Mouse (Mus musculus) heart, embryonic 16.5 days (tissue): ENCODE measurements around the gene Ubqln4. TPM values are rescaled to one million over a fixed set of nuclear protein-coding genes. Genes with fewer than 3 reads are reported as not detected.

Experiments used
- ATAC-seq: fragments of 200-750 bp; cut with Nextera tagmentation; replicated peaks from 2 replicates; pipeline ENCODE4 v1.8.0; 2017; ENCODE audit warnings: moderate number of reproducible peaks; ENCODE audit not compliant: insufficient read depth, low FRiP score; ENCODE audit errors: extremely low read depth
- H3K27ac ChIP-seq: fragments of 300-500 bp; sonication (generic); 2 replicates; pipeline ENCODE4 v1.5.1; 2014; ENCODE audit warnings: mild to moderate bottlenecking, low read length, control low read depth, moderate library complexity
- H3K27me3 ChIP-seq: fragments of 300-500 bp; sonication (generic); 2 replicates; pipeline ENCODE4 v1.6.1; 2014; ENCODE audit warnings: low read length, mixed read lengths; ENCODE audit not compliant: control insufficient read depth, insufficient read depth
- H3K36me3 ChIP-seq: fragments of 300-500 bp; sonication (generic); 2 replicates; pipeline ENCODE4 v1.6.1; 2014; ENCODE audit not compliant: control insufficient read depth, insufficient read depth
- H3K4me1 ChIP-seq: fragments of 300-500 bp; sonication (generic); 2 replicates; pipeline ENCODE4 v1.6.1; 2014; ENCODE audit warnings: low read length, mixed read lengths; ENCODE audit not compliant: control insufficient read depth, insufficient read depth
- H3K4me2 ChIP-seq: fragments of 300-500 bp; sonication (generic); 2 replicates; pipeline ENCODE4 v1.6.1; 2014; ENCODE audit warnings: low read depth, mild to moderate bottlenecking, control low read depth, low read length
- H3K4me3 ChIP-seq: fragments of 300-500 bp; sonication (generic); 2 replicates; pipeline ENCODE4 v1.5.1; 2014; ENCODE audit warnings: mild to moderate bottlenecking, control low read depth, low read length
- H3K9ac ChIP-seq: fragments of 300-500 bp; sonication (generic); 2 replicates; pipeline ENCODE4 v1.6.1; 2014; ENCODE audit warnings: low read length, control low read depth
- H3K9me3 ChIP-seq: fragments of 300-500 bp; sonication (generic); replicated peaks from 2 replicates; pipeline ENCODE4 v1.6.1; 2016; ENCODE audit warnings: low read length; ENCODE audit not compliant: control insufficient read depth
- WGBS: fragments of 180-500 bp; shearing (Covaris S2); extraction: QIAGEN DNeasy Blood & Tissue Kit; methylation state at CpG from one replicate; pipeline ENCODE4 v1.1.7; 2014; 5-methylcytosine and 5-hydroxymethylcytosine counted together
- polyA plus RNA-seq: library from polyadenylated mRNA; unstranded; fragments of >200 nt; fragmentation: Nextera tagmentation; extraction: Ambion mirVana; gene quantifications from 2 replicates; pipeline ENCODE4 v1.2.1, GENCODE M21; 2015

Ubqln4 gene
- polyA plus RNA-seq, 1 experiment from 2014 or later, result 28.8 TPM

DNA sequence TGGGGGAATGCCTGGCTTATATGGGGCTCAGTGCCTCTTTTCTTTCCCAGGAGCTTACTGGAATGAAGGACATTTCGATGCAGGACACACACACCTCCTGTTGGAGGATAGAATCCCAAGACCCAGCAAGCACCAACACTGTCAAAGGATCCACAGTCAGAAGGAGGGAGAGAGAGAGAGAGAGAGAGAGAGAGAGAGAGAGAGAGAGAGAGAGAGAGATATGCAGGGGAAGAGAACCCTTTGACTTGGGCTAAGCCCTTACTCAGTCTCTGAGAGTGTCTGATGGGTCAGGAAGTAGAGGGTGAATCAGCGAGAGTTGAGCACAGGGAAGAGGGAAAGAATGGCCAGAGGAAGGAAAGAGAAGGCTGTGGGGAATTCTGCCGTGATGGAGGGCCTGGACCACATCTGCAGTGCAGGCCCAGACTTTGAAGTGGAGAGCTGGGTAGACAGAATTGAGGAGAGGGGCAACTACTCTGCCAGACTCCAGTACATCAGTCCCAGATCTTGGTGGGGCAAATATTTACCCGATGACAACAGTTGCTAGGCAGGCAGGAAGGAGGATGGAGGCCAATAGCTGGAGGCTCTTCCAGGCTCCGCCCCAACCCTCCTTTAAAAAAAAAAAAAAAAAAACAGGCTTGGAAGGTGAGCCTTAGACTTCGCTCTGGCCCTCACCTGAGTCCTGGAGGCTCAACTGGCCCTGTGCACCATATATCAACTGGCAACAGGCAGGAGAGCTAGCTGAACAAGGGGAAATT lies 41.2 kb upstream of the Ubqln4 start:
- ATAC-seq, result no peak
- Histone ChIP-seq H3K4me1 (peaks cover 37% of the 10 kb centered on the region), H3K27me3 (no peaks in the 10 kb centered on the region), H3K4me3 (no peak overlapping the region), H3K9me3 (no peaks in the 10 kb centered on the region), H3K36me3 (no peaks in the 10 kb centered on the region), H3K4me2 (no peak overlapping the region), H3K9ac (peak overlapping the region; percentile 32), H3K27ac (peak overlapping the region; percentile 56)
- 39% methylated on average over 6 of the region's 6 CpGs for WGBS

DNA sequence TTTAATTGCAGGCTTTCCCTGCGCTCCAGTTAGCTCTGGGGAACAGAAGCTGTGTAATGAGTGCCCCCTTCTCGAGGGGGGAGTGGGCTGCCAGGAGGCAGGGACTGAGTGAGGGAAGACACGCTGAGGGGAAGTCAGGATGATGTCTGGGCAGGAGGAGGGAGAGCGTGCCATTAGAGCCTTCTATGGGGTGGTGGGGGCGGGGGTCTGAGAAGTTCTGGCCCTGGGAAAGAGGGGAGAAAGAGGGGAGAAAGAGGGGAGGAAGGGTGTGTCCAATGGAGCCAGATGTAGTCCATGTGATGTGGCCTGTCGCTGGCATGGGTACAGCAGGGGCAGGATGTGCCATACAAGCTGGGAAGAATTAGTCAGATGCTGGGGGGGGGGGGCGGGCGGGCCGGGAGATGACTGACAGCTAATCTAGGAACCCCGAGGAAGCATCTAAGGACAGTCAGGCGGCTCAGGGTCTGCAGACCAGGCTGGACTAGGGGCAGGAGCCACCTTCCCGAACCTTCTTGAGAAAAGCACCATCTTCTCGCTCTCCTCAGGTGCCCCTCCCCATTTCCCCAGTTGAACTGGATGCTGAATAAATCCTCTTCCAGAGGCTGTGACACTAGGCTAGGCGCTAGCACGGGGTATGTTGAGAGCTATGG lies 40.5 kb upstream of the Ubqln4 start:
- ATAC-seq, result no peak
- Histone ChIP-seq H3K9me3 (no peaks in the 10 kb centered on the region), H3K9ac (peak overlapping the region; percentile 32), H3K4me2 (no peak overlapping the region), H3K4me3 (no peak overlapping the region), H3K27me3 (no peaks in the 10 kb centered on the region), H3K36me3 (no peaks in the 10 kb centered on the region), H3K4me1 (peaks cover 37% of the 10 kb centered on the region), H3K27ac (peak overlapping the region; percentile 56)
- 31% methylated on average over 12 of the region's 15 CpGs for WGBS

DNA sequence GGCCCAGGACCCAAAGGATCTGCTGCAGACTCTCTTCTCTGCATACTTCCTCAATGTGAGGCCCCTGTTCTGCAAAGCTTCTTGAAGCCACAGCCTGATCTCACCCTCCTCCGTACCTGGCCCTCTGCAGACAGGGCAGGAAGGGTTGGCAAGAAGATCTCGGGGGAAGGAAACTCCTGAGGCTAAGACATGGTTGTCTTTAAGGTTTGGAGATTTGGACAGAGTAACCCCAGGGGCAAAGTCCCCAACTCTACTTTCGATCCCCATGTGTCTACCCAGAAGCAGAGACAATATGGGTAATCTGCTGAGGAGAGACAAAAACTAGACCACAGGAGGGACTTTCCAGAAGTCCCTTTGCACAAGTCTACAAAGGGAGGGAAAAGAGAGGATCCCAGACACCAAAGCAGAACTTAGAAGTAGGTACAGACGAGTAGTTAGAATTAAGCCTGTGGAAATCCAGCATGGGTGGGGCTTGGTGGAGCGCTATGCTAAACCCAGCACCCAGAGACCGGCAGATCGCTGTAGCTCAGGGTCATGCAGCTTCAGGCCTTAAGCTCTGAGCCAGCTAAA lies 39.9 kb upstream of the Ubqln4 start:
- Histone ChIP-seq H3K36me3 (no peaks in the 10 kb centered on the region), H3K4me2 (no peak overlapping the region), H3K4me1 (peaks cover 37% of the 10 kb centered on the region), H3K4me3 (no peak overlapping the region), H3K27ac (peak overlapping the region; percentile 48; the same call in 1 of the 2 replicates), H3K9me3 (no peaks in the 10 kb centered on the region), H3K27me3 (no peaks in the 10 kb centered on the region), H3K9ac (peak overlapping the region; percentile 30; the same call in 1 of the 2 replicates)
- WGBS, result 76% methylated on average over 7 of the region's 7 CpGs
- no peak for ATAC-seq

DNA sequence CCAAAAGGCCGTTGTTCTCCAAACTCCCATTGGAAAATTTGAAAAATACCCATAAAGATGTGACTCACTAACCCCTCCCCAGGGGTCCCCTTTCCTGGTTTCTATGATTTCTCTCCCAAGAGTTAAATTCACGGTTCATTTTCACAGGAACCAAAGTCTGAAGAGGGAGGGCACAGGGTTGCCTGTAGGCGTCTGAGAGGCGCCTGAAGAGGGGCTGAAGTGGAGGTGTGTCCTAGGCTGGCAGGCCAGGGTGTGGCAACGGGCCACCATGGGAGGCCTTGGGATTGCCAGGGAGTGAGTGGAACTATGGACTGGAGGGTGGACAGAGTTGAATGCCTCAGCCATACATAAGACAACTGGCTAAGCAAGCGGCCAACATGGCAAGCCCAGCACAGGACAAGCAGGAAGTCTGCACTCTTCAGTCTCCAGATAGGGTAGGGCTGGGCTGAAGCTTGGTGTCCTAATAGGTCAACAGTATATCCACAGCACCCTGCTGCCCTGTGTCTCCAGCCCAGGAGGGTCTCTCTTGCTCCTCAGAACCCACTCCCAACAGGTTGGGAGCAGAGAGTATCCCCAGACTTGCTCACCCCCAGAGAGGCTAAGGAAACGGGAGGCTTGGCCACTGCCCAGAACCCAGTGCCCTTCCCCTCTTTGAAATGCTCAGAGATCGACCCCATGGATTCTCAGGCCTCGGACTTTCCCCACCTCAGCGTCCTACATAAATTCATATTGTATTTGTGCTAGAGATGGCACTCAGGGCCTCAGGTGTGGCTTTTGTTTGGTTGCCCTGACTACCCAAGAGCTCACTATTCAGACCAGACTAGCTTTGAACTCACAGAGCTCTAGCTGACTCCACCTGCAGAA lies 39.1 kb upstream of the Ubqln4 start:
- Histone ChIP-seq H3K27me3 (no peaks in the 10 kb centered on the region), H3K4me2 (no peak overlapping the region), H3K36me3 (no peaks in the 10 kb centered on the region), H3K9me3 (no peaks in the 10 kb centered on the region), H3K27ac (no peak overlapping the region), H3K4me1 (peaks cover 32% of the 10 kb centered on the region), H3K4me3 (no peak overlapping the region), H3K9ac (no peak overlapping the region)
- ATAC-seq, result no peak
- 75% methylated on average over 10 of the region's 10 CpGs for WGBS

DNA sequence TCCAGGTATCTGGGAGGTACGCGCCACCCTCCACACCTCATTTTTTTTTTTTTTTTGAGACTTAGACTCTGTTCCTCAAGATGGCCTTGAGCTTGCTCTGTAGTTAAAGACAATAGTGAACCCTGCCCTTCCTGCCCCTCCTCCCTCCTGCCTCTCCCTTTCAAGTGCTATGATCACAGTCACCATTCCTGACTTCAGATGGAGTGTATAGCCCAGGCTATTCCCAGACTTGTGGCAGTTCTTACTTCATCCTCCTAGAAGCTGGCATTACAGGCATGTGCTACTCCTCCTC lies 38.5 kb upstream of the Ubqln4 start:
- no peak overlapping the region for H3K4me3 ChIP-seq
- no peak for ATAC-seq
- 89% methylated on average over 2 of the region's 2 CpGs for WGBS
- no peak overlapping the region for H3K9ac ChIP-seq
- H3K4me2 ChIP-seq, result no peak overlapping the region
- H3K9me3 ChIP-seq, result no peaks in the 10 kb centered on the region
- H3K27ac ChIP-seq, result no peak overlapping the region
- H3K27me3 ChIP-seq, result no peaks in the 10 kb centered on the region
- no peaks in the 10 kb centered on the region for H3K36me3 ChIP-seq
- H3K4me1 ChIP-seq, result peaks cover 30% of the 10 kb centered on the region

DNA sequence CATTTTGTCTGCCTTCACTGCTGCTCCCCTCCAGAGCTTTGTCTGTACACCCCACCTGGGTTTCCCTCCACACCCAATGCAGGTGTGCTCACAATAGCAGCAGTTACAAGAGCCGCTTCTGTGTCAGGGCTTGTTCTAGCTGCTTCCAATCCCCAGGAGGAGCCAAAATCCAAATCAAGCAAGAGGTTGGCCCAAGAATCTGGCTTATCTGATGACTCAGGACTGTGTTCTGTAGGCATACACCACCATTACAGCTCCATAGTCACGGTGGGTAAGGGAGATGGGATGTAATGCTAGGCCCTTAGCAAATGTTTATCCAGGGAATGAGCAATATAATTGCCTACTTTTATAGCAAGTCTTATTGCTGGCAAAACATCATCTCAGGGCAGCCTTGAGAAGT lies 37.2 kb upstream of the Ubqln4 start:
- H3K4me1 ChIP-seq, result peaks cover 23% of the 10 kb centered on the region
- no peak for ATAC-seq
- no peaks in the 10 kb centered on the region for H3K36me3 ChIP-seq
- H3K9me3 ChIP-seq, result no peaks in the 10 kb centered on the region
- no peak overlapping the region for H3K4me2 ChIP-seq
- H3K27me3 ChIP-seq, result no peaks in the 10 kb centered on the region
- H3K9ac ChIP-seq, result no peak overlapping the region
- no peak overlapping the region for H3K4me3 ChIP-seq
- no peak overlapping the region for H3K27ac ChIP-seq
- WGBS, result 80% methylated on average over 2 of the region's 2 CpGs

DNA sequence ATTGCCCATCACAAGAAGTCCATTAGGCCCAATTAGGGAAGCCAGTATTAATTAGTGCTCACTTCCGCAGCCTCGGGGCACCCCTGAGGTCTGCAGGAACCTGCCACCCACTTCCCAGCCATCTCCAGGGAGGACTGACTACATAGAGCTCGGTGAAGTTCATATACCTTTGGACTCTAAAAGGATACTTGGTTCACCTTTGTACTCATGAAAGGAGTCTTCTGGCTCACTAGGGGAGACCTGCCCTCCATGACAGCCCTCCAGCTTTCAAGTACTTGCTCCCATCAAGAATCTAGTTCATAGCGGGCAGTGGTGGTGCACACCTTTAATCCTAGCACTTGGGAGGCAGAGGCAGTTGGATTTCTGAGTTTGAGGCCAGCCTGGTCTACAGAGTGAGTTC lies 35.1 kb upstream of the Ubqln4 start:
- H3K9ac ChIP-seq, result no peak overlapping the region
- H3K9me3 ChIP-seq, result no peaks in the 10 kb centered on the region
- ATAC-seq, result no peak
- WGBS, result 84% methylated on average over 4 of the region's 4 CpGs
- H3K4me2 ChIP-seq, result no peak overlapping the region
- no peaks in the 10 kb centered on the region for H3K27me3 ChIP-seq
- peaks cover 12% of the 10 kb centered on the region for H3K4me1 ChIP-seq
- no peak overlapping the region for H3K27ac ChIP-seq
- no peaks in the 10 kb centered on the region for H3K36me3 ChIP-seq
- no peak overlapping the region for H3K4me3 ChIP-seq

DNA sequence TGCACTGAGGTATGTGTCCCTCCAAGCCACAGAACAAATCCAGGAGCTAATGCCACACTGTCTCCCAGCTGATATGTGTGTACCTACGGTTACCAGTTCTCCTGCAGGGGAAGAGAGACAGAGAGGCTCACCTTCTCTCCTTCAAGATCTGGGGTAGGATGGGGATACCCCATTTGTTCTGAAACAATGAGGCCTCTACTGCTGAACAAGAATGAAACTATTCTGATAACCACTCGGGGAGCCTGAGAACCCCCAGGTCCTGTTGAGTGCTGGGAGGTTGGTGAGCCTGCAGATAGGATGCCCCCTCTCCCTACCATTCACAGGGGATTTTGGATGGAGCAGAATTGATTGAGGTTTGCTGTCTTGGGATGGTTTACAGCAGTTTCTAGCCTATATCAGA lies 33.5 kb upstream of the Ubqln4 start:
- no peak for ATAC-seq
- WGBS, result 75% methylated on average over 2 of the region's 2 CpGs
- H3K9me3 ChIP-seq, result no peaks in the 10 kb centered on the region
- no peak overlapping the region for H3K27ac ChIP-seq
- H3K36me3 ChIP-seq, result peaks cover 3% of the 10 kb centered on the region; the same call in 1 of the 2 replicates
- H3K27me3 ChIP-seq, result no peaks in the 10 kb centered on the region
- no peak overlapping the region for H3K4me2 ChIP-seq
- H3K4me1 ChIP-seq, result no peaks in the 10 kb centered on the region
- H3K9ac ChIP-seq, result no peak overlapping the region
- H3K4me3 ChIP-seq, result no peak overlapping the region
